Mouse (Mus musculus): Measurements from ENCODE around the gene Pigh.

The Pigh gene

GRCm38 (mm10) chr12:79066431-79066830 lies 23.0 kb downstream of the Pigh start:
- DNase-seq (ENCODE audit: low read depth), result no peak

- no peak for DNase-seq (ENCODE audit: low read depth)
Measured at GRCm38 (mm10) chr12:79064451-79064850, 25.0 kb downstream of the Pigh start.

- DNase-seq (ENCODE audit: low read depth), result no peak
Measured at GRCm38 (mm10) chr12:79060766-79061652, 28.4 kb downstream of the Pigh start.

GRCm38 (mm10) chr12:79060134-79060533 lies 29.3 kb downstream of the Pigh start:
- no peak for DNase-seq (ENCODE audit: low read depth)

GRCm38 (mm10) chr12:79059573-79059972 lies 29.9 kb downstream of the Pigh start:
- no peak for DNase-seq (ENCODE audit: low read depth)

GRCm38 (mm10) chr12:79055276-79055675 lies 34.2 kb downstream of the Pigh start:
- DNase-seq (ENCODE audit: low read depth), result no peak

GRCm38 (mm10) chr12:79052073-79052472 lies 37.4 kb downstream of the Pigh start:
- DNase-seq (ENCODE audit: low read depth), result no peak

GRCm38 (mm10) chr12:79050545-79051212 lies 38.8 kb downstream of the Pigh start:
- no peak for DNase-seq (ENCODE audit: low read depth)

- DNase-seq (ENCODE audit: low read depth), result no peak
Measured at GRCm38 (mm10) chr12:79049807-79050206, 39.6 kb downstream of the Pigh start.

GRCm38 (mm10) chr12:79048898-79049297 lies 40.6 kb downstream of the Pigh start:
- DNase-seq (ENCODE audit: low read depth), result no peak

- no peak for DNase-seq (ENCODE audit: low read depth)
Measured at GRCm38 (mm10) chr12:79047203-79047602, 42.2 kb downstream of the Pigh start.

- DNase-seq (ENCODE audit: low read depth), result no peak
Measured at GRCm38 (mm10) chr12:79046171-79046570, 43.3 kb downstream of the Pigh start.

GRCm38 (mm10) chr12:79044668-79045067 lies 44.8 kb downstream of the Pigh start:
- no peak for DNase-seq (ENCODE audit: low read depth)

GRCm38 (mm10) chr12:79041436-79041835 lies 48.0 kb downstream of the Pigh start:
- DNase-seq (ENCODE audit: low read depth), result no peak

GRCm38 (mm10) chr12:79040201-79040827 lies 49.1 kb downstream of the Pigh start:
- no peak for DNase-seq (ENCODE audit: low read depth)

- DNase-seq (ENCODE audit: low read depth), result no peak
Measured at GRCm38 (mm10) chr12:79039708-79040107, 49.7 kb downstream of the Pigh start.

GRCm38 (mm10) chr12:79035349-79035748 lies 54.1 kb downstream of the Pigh start:
- no peak for DNase-seq (ENCODE audit: low read depth)

- no peak for DNase-seq (ENCODE audit: low read depth)
Measured at GRCm38 (mm10) chr12:79034331-79034730, 55.1 kb downstream of the Pigh start.
